Mouse (Mus musculus): ENCODE measurements around the gene Lmcd1. TPM values are rescaled to one million over a fixed set of nuclear protein-coding genes. Genes with fewer than 3 reads are reported as not detected.
"Not testable (repeated sequence)": the region's sequence is repeated elsewhere in the genome, so short reads cannot be mapped to it uniquely, and the experiment has no call there.

Lmcd1 gene
- 100 to 1,000 TPM; 111 to 137 TPM for total RNA-seq (2021)
- long read RNA-seq, experiment 1, transcript Lmcd1-201 (6 exons, 1,730 nt), result major isoform, 132 of 188 reads
- long read RNA-seq, experiment 1, partial matches to known transcripts, result 38 of 188 reads
- long read RNA-seq, experiment 1, other reads (novel, unspliced or antisense), result 18 of 188 reads
- long read RNA-seq, experiment 2, transcript Lmcd1-201 (6 exons, 1,730 nt), result major isoform, 128 of 193 reads
- long read RNA-seq, experiment 2, partial matches to known transcripts, result 50 of 193 reads
- long read RNA-seq, experiment 2, other reads (novel, unspliced or antisense), result 15 of 193 reads

- DNase-seq (ENCODE audit: low spot score in 2 of 2), result peak; percentile 66 to 83
These were observed at the start of gene Lmcd1 for GRCm38 (mm10) chr6:112273501-112274205. Gene Lmcd1, plus strand, starts transcription at chr6:112273758.

- no peak for DNase-seq (ENCODE audit: low spot score in 2 of 2)
These were observed 49.5 kb upstream of the Lmcd1 start for GRCm38 (mm10) chr6:112223877-112224632.

- DNase-seq (ENCODE audit: low spot score in 2 of 2), result no peak
These were observed 36.8 kb upstream of the Lmcd1 start for GRCm38 (mm10) chr6:112236775-112237174.

- no peak for DNase-seq (ENCODE audit: low spot score in 2 of 2)
These were observed 31.3 kb upstream of the Lmcd1 start for GRCm38 (mm10) chr6:112242216-112242615.

- DNase-seq (ENCODE audit: low spot score in 2 of 2), result peak; percentile 24 to 63
These were observed 27.9 kb upstream of the Lmcd1 start for GRCm38 (mm10) chr6:112245639-112246038.

- DNase-seq (ENCODE audit: low spot score in 2 of 2), result no peak
These were observed 26.9 kb upstream of the Lmcd1 start for GRCm38 (mm10) chr6:112246636-112247035.

- not testable (repeated sequence) for DNase-seq (ENCODE audit: low spot score in 2 of 2)
These were observed 19.6 kb upstream of the Lmcd1 start for GRCm38 (mm10) chr6:112253943-112254342.

- DNase-seq (ENCODE audit: low spot score in 2 of 2), result no peak
These were observed 18.6 kb upstream of the Lmcd1 start for GRCm38 (mm10) chr6:112254967-112255366.

GRCm38 (mm10) chr6:112255388-112256225 is 18.0 kb upstream of the Lmcd1 start:
- DNase-seq (ENCODE audit: low spot score in 2 of 2), result no peak

GRCm38 (mm10) chr6:112256599-112256998 is 17.0 kb upstream of the Lmcd1 start:
- DNase-seq (ENCODE audit: low spot score in 2 of 2), result no peak

GRCm38 (mm10) chr6:112261089-112261488 is 12.5 kb upstream of the Lmcd1 start:
- no peak for DNase-seq (ENCODE audit: low spot score in 2 of 2)

GRCm38 (mm10) chr6:112264321-112264720 is 9.2 kb upstream of the Lmcd1 start:
- DNase-seq (ENCODE audit: low spot score in 2 of 2), result no peak

- DNase-seq (ENCODE audit: low spot score in 2 of 2), result peak in 1 of 2 experiments; percentile 70
These were observed 6.9 kb upstream of the Lmcd1 start for GRCm38 (mm10) chr6:112266631-112267030.

- DNase-seq (ENCODE audit: low spot score in 2 of 2), result no peak
These were observed 5.7 kb upstream of the Lmcd1 start for GRCm38 (mm10) chr6:112267661-112268357.

- peak; percentile 35 to 73 for DNase-seq (ENCODE audit: low spot score in 2 of 2)
These were observed 900 bp downstream of the Lmcd1 start for GRCm38 (mm10) chr6:112274261-112275055.

- DNase-seq (ENCODE audit: low spot score in 2 of 2), result no peak
These were observed 2.2 kb downstream of the Lmcd1 start for GRCm38 (mm10) chr6:112275731-112276245.

- DNase-seq (ENCODE audit: low spot score in 2 of 2), result no peak
These were observed 5.2 kb downstream of the Lmcd1 start for GRCm38 (mm10) chr6:112278805-112279204.

GRCm38 (mm10) chr6:112280161-112280560 is 6.6 kb downstream of the Lmcd1 start:
- DNase-seq (ENCODE audit: low spot score in 2 of 2), result no peak

GRCm38 (mm10) chr6:112280945-112281344 is 7.4 kb downstream of the Lmcd1 start:
- DNase-seq (ENCODE audit: low spot score in 2 of 2), result no peak

Measured in gastrocnemius, postnatal 4 days (tissue).